Mouse (Mus musculus): ENCODE results near the gene Sparcl1. TPM values are rescaled to one million over a fixed set of nuclear protein-coding genes. Genes with fewer than 3 reads are reported as not detected.

Sparcl1 gene
- polyA plus RNA-seq, 1 experiment: 1,724 TPM

- peak overlapping the region; percentile 71; the same call in 1 of the 2 replicates for H3K27ac ChIP-seq (ENCODE audit: insufficient read depth, low read length)
- DNase-seq: no peak
- peaks cover 6% of the 10 kb centered on the region for H3K4me1 ChIP-seq (ENCODE audit: control insufficient read depth, insufficient read depth, low read length)
- H3K4me3 ChIP-seq (replicated peaks; ENCODE audit: insufficient read depth, low read depth, low read length): peak overlapping the region; percentile 66
- TF ChIP-seq CTCF (IDR thresholded peaks at IDR 0.05; ENCODE audit: borderline replicate concordance, insufficient read depth, low read depth, low read length) (no peak), POLR2A (IDR thresholded peaks at IDR 0.05; ENCODE audit: borderline replicate concordance, insufficient read depth, low read length) (no peak)
- H3K27me3 ChIP-seq (ENCODE audit: control insufficient read depth, insufficient read depth, low read length): no peaks in the 10 kb centered on the region
- 70% methylated on average over 3 of the region's 3 CpGs for WGBS
Observed at GRCm38 (mm10) chr5:104109516-104109915, 4.0 kb downstream of the Sparcl1 start.

GRCm38 (mm10) chr5:104108879-104109369 lies 4.6 kb downstream of the Sparcl1 start:
- Histone ChIP-seq H3K4me3 (replicated peaks; ENCODE audit: insufficient read depth, low read depth, low read length) (peak overlapping the region; percentile 66), H3K4me1 (ENCODE audit: control insufficient read depth, insufficient read depth, low read length) (peaks cover 6% of the 10 kb centered on the region), H3K27me3 (ENCODE audit: control insufficient read depth, insufficient read depth, low read length) (no peaks in the 10 kb centered on the region), H3K27ac (ENCODE audit: insufficient read depth, low read length) (peak overlapping the region; percentile 46; the same call in 1 of the 2 replicates)
- TF ChIP-seq POLR2A (IDR thresholded peaks at IDR 0.05; ENCODE audit: borderline replicate concordance, insufficient read depth, low read length): no peak; the same call in 1 of the 2 replicates
- TF ChIP-seq CTCF (IDR thresholded peaks at IDR 0.05; ENCODE audit: borderline replicate concordance, insufficient read depth, low read depth, low read length): no peak
- 7% methylated on average over 18 of the region's 18 CpGs for WGBS
- DNase-seq: peak; percentile 59 to 63

- peak in 1 of 2 experiments; percentile 21 for DNase-seq
Observed at GRCm38 (mm10) chr5:104108127-104108875, 5.2 kb downstream of the Sparcl1 start.

GRCm38 (mm10) chr5:104104111-104104510 lies 9.4 kb downstream of the Sparcl1 start:
- no peaks in the 10 kb centered on the region for H3K27me3 ChIP-seq (ENCODE audit: control insufficient read depth, insufficient read depth, low read length)
- TF ChIP-seq CTCF (IDR thresholded peaks at IDR 0.05; ENCODE audit: borderline replicate concordance, insufficient read depth, low read depth, low read length): no peak
- no peak for TF ChIP-seq POLR2A (IDR thresholded peaks at IDR 0.05; ENCODE audit: borderline replicate concordance, insufficient read depth, low read length)
- 78% methylated on average over 2 of the region's 2 CpGs for WGBS
- no peak overlapping the region for H3K4me3 ChIP-seq (replicated peaks; ENCODE audit: insufficient read depth, low read depth, low read length)
- no peak for DNase-seq
- peaks cover 3% of the 10 kb centered on the region for H3K4me1 ChIP-seq (ENCODE audit: control insufficient read depth, insufficient read depth, low read length)
- no peak overlapping the region; the same call in 1 of the 2 replicates for H3K27ac ChIP-seq (ENCODE audit: insufficient read depth, low read length)

More at GRCm38 (mm10) chr5:104108127-104108875, 5.2 kb downstream of the Sparcl1 start:
- Histone ChIP-seq H3K27ac (ENCODE audit: insufficient read depth, low read length) (peak overlapping the region; percentile 17), H3K4me3 (replicated peaks; ENCODE audit: insufficient read depth, low read depth, low read length) (peak overlapping the region; percentile 66), H3K27me3 (ENCODE audit: control insufficient read depth, insufficient read depth, low read length) (no peaks in the 10 kb centered on the region), H3K4me1 (ENCODE audit: control insufficient read depth, insufficient read depth, low read length) (peaks cover 6% of the 10 kb centered on the region)
- WGBS: 76% methylated on average over 11 of the region's 11 CpGs
- TF ChIP-seq CTCF (IDR thresholded peaks at IDR 0.05; ENCODE audit: borderline replicate concordance, insufficient read depth, low read depth, low read length) (no peak), POLR2A (IDR thresholded peaks at IDR 0.05; ENCODE audit: borderline replicate concordance, insufficient read depth, low read length) (no peak)

GRCm38 (mm10) chr5:104103171-104103570 lies 10.4 kb downstream of the Sparcl1 start:
- no peak for TF ChIP-seq CTCF (IDR thresholded peaks at IDR 0.05; ENCODE audit: borderline replicate concordance, insufficient read depth, low read depth, low read length)
- no peak for TF ChIP-seq POLR2A (IDR thresholded peaks at IDR 0.05; ENCODE audit: borderline replicate concordance, insufficient read depth, low read length)
- no peaks in the 10 kb centered on the region for H3K4me1 ChIP-seq (ENCODE audit: control insufficient read depth, insufficient read depth, low read length)
- H3K27me3 ChIP-seq (ENCODE audit: control insufficient read depth, insufficient read depth, low read length): no peaks in the 10 kb centered on the region
- no peak overlapping the region for H3K4me3 ChIP-seq (replicated peaks; ENCODE audit: insufficient read depth, low read depth, low read length)
- WGBS: 80% methylated on average over 4 of the region's 4 CpGs
- no peak for DNase-seq
- H3K27ac ChIP-seq (ENCODE audit: insufficient read depth, low read length): no peak overlapping the region

GRCm38 (mm10) chr5:104101678-104102531 lies 11.6 kb downstream of the Sparcl1 start:
- no peaks in the 10 kb centered on the region for H3K4me1 ChIP-seq (ENCODE audit: control insufficient read depth, insufficient read depth, low read length)
- H3K27me3 ChIP-seq (ENCODE audit: control insufficient read depth, insufficient read depth, low read length): no peaks in the 10 kb centered on the region
- H3K4me3 ChIP-seq (replicated peaks; ENCODE audit: insufficient read depth, low read depth, low read length): no peak overlapping the region
- DNase-seq: no peak
- H3K27ac ChIP-seq (ENCODE audit: insufficient read depth, low read length): no peak overlapping the region
- TF ChIP-seq POLR2A (IDR thresholded peaks at IDR 0.05; ENCODE audit: borderline replicate concordance, insufficient read depth, low read length) (no peak), CTCF (IDR thresholded peaks at IDR 0.05; ENCODE audit: borderline replicate concordance, insufficient read depth, low read depth, low read length) (no peak)
- WGBS: 35% methylated on average over 10 of the region's 10 CpGs

- 78% methylated on average over 16 of the region's 16 CpGs for WGBS
- H3K27ac ChIP-seq (ENCODE audit: insufficient read depth, low read length): no peak overlapping the region
Observed at GRCm38 (mm10) chr5:104096078-104096938, 17.2 kb downstream of the Sparcl1 start.

More at GRCm38 (mm10) chr5:104096078-104096938, 17.2 kb downstream of the Sparcl1 start:
- DNase-seq: no peak
- H3K27me3 ChIP-seq (ENCODE audit: control insufficient read depth, insufficient read depth, low read length): no peaks in the 10 kb centered on the region
- TF ChIP-seq POLR2A (IDR thresholded peaks at IDR 0.05; ENCODE audit: borderline replicate concordance, insufficient read depth, low read length): no peak
- no peak for TF ChIP-seq CTCF (IDR thresholded peaks at IDR 0.05; ENCODE audit: borderline replicate concordance, insufficient read depth, low read depth, low read length)
- no peaks in the 10 kb centered on the region; the same call in 1 of the 2 replicates for H3K4me1 ChIP-seq (ENCODE audit: control insufficient read depth, insufficient read depth, low read length)
- H3K4me3 ChIP-seq (replicated peaks; ENCODE audit: insufficient read depth, low read depth, low read length): no peak overlapping the region

Data from cerebellum, adult 2 months (tissue).